ENCODE assay signal across 17 mouse cellular contexts in the genomic region with DNA sequence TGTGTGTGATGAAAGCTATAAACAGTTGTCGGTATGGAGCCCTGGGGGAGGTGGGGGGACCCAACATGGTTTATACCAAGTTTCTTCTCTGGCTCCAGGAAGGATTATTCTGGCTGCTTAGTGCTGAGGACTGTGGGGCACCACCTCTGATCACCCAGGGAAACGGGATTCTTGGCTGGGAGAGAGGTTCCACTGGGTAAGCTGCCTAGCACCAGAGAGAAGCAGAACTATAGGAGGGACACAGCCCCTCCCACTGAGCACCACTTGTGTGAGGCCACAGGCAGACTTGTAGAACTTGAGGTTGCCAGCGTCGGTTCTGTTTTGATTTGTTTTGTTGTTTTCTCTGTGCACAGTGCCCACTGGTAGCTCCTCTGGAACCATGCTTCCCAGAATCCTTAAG. TPM values are rescaled to one million over a fixed set of nuclear protein-coding genes. Genes with fewer than 3 reads are reported as not detected.
DNase-seq lines count a peak whose midpoint lies in the region; ATAC-seq and TF ChIP-seq lines count a peak whose summit lies in the region.
"Had no signal": no experiment of that assay in that cellular context is flagged by ENCODE, and none has a peak within 500 bp of the region (broad histone marks: within the 10 kb centered on the region; RNA-seq: fewer than 3 reads in every experiment).

No protein-coding gene starts in this region.

- H3K4me3 ChIP-seq in hindbrain, embryonic 14.5 days (replicated peaks; ENCODE audit: low read length) = no peak overlapping the region
- H3K4me3 ChIP-seq in hindbrain, embryonic 10.5 days = no peak overlapping the region
- H3K4me3 ChIP-seq: heart, embryonic 13.5 days had no signal

- TF ChIP-seq POLR2A in brain, embryonic 14.5 days (IDR thresholded peaks at IDR 0.05; ENCODE audit: borderline replicate concordance, extremely low read depth, insufficient read depth, insufficient read length, poor library complexity, severe bottlenecking) = no peak

- TF ChIP-seq CTCF in brain, embryonic 14.5 days (IDR thresholded peaks at IDR 0.05; ENCODE audit: borderline replicate concordance, extremely low read depth, insufficient read depth, insufficient read length) = no peak

- H3K4me2 ChIP-seq in hindbrain, embryonic 14.5 days (replicated peaks) = no peak overlapping the region
- H3K4me2 ChIP-seq: heart, embryonic 13.5 days; lung, embryonic 14.5 days had no signal

- no peak overlapping the region for H3K9ac ChIP-seq in hindbrain, embryonic 14.5 days
- H3K9ac ChIP-seq: heart, embryonic 13.5 days; lung, embryonic 14.5 days had no signal

- peaks cover 15% of the 10 kb centered on the region; the same call in 1 of the 2 replicates for H3K4me1 ChIP-seq in hindbrain, embryonic 14.5 days (replicated peaks; ENCODE audit: control insufficient read depth, insufficient read depth, low read length)
- H3K4me1 ChIP-seq in hindbrain, embryonic 10.5 days (replicated peaks) = peaks cover 21% of the 10 kb centered on the region

- no peaks in the 10 kb centered on the region for H3K27me3 ChIP-seq in hindbrain, embryonic 14.5 days (ENCODE audit: control insufficient read depth, insufficient read depth, low read length)
- no peaks in the 10 kb centered on the region for H3K27me3 ChIP-seq in hindbrain, embryonic 10.5 days (ENCODE audit: insufficient read depth, poor library complexity, severe bottlenecking)
- H3K27me3 ChIP-seq: heart, embryonic 13.5 days had no signal

- 65% methylated on average over 4 of the region's 4 CpGs for WGBS in hindbrain, embryonic 14.5 days
- 73% methylated on average over 4 of the region's 4 CpGs for WGBS in hindbrain, embryonic 10.5 days

- DNase-seq in hindbrain, embryonic 14.5 days (ENCODE audit: low spot score) = no peak
- DNase-seq in hindbrain, embryonic 10.5 days (ENCODE audit: low spot score) = no peak
- peak; percentile 10 to 54 for DNase-seq in lung, adult 18-20 months
- no peak for DNase-seq in lung, postnatal 25 days (ENCODE audit: low spot score)
- DNase-seq in R1 (ENCODE audit: low read depth, low spot score) = peak; percentile 12
- DNase-seq in brain, embryonic 14.5 days (ENCODE audit: low read depth) = peak; percentile 47
- DNase-seq in thymus, postnatal 10 days (ENCODE audit: low spot score in 2 of 2) = no peak
- DNase-seq: adrenal gland, adult 8-10 months; gastrocnemius, postnatal 36 days; heart, postnatal 4 days; kidney, adult 18-20 months; kidney, postnatal 14 days; liver; lung, embryonic 14.5 days; right cerebral cortex, postnatal 14 days had no signal

- no peak for ATAC-seq in hindbrain, embryonic 14.5 days (ENCODE audit: low FRiP score)

- 0 out of 2 replicates have a peak overlapping the region, but pooled peaks have one; percentile 6 for H3K27ac ChIP-seq in hindbrain, embryonic 14.5 days
- no peak overlapping the region for H3K27ac ChIP-seq in hindbrain, embryonic 10.5 days
- H3K27ac ChIP-seq: heart, embryonic 13.5 days had no signal

- H3K36me3 ChIP-seq in hindbrain, embryonic 14.5 days (replicated peaks; ENCODE audit: control insufficient read depth, insufficient read depth) = peaks cover 15% of the 10 kb centered on the region
- peaks cover 16% of the 10 kb centered on the region for H3K36me3 ChIP-seq in hindbrain, embryonic 10.5 days

- no peaks in the 10 kb centered on the region for H3K9me3 ChIP-seq in hindbrain, embryonic 14.5 days (ENCODE audit: control insufficient read depth, low read length)
- H3K9me3 ChIP-seq in hindbrain, embryonic 10.5 days = no peaks in the 10 kb centered on the region
- H3K9me3 ChIP-seq: G1E; heart, embryonic 13.5 days had no signal

RNA-seq across cellular contexts. Expression of a gene that starts 1.5 kb away (rescaled TPM):
- 85.1 and 86.7 TPM in 2 replicates for polyA plus RNA-seq in hindbrain, embryonic 14.5 days (2014; fragmentation: Nextera tagmentation; extraction: Ambion mirVana)
- 76.6 and 80.1 TPM in 2 replicates for polyA plus RNA-seq in hindbrain, embryonic 10.5 days (2016; fragmentation: Nextera tagmentation; extraction: Ambion mirVana)
- polyA plus RNA-seq in brain, embryonic 14.5 days (2012; rRNA removed) = 54.4 and 61.7 TPM in 2 replicates

RNA-seq across cellular contexts. Expression of a gene that starts 5.1 kb away (rescaled TPM):
- polyA plus RNA-seq in hindbrain, embryonic 14.5 days (2014; fragmentation: Nextera tagmentation; extraction: Ambion mirVana) = 36.4 and 44.9 TPM in 2 replicates
- 30.7 and 35.5 TPM in 2 replicates for polyA plus RNA-seq in hindbrain, embryonic 10.5 days (2016; fragmentation: Nextera tagmentation; extraction: Ambion mirVana)
- 23.0 and 26.6 TPM in 2 replicates for polyA plus RNA-seq in brain, embryonic 14.5 days (2012; rRNA removed)

RNA-seq across cellular contexts. Expression of a gene that starts 40.3 kb away (rescaled TPM):
- polyA plus RNA-seq in hindbrain, embryonic 14.5 days (2014; fragmentation: Nextera tagmentation; extraction: Ambion mirVana) = 13.3 and 16.6 TPM in 2 replicates
- 25.5 and 27.7 TPM in 2 replicates for polyA plus RNA-seq in hindbrain, embryonic 10.5 days (2016; fragmentation: Nextera tagmentation; extraction: Ambion mirVana)
- polyA plus RNA-seq in brain, embryonic 14.5 days (2012; rRNA removed) = 14.8 and 16.1 TPM in 2 replicates

Comparison
In these comparisons a context has a peak if more than half of its experiments do, and no peak if none do; other contexts are left out.
1. DNase-seq: peak in lung, adult 18-20 months (2 of 2), R1 (single experiment) and brain, embryonic 14.5 days (single experiment); none in hindbrain, embryonic 14.5 days (single experiment), hindbrain, embryonic 10.5 days (single experiment), lung, postnatal 25 days (single experiment) and thymus, postnatal 10 days (0 of 2).